8 mouse cellular contexts compared by ENCODE assay signal in the genomic region with DNA sequence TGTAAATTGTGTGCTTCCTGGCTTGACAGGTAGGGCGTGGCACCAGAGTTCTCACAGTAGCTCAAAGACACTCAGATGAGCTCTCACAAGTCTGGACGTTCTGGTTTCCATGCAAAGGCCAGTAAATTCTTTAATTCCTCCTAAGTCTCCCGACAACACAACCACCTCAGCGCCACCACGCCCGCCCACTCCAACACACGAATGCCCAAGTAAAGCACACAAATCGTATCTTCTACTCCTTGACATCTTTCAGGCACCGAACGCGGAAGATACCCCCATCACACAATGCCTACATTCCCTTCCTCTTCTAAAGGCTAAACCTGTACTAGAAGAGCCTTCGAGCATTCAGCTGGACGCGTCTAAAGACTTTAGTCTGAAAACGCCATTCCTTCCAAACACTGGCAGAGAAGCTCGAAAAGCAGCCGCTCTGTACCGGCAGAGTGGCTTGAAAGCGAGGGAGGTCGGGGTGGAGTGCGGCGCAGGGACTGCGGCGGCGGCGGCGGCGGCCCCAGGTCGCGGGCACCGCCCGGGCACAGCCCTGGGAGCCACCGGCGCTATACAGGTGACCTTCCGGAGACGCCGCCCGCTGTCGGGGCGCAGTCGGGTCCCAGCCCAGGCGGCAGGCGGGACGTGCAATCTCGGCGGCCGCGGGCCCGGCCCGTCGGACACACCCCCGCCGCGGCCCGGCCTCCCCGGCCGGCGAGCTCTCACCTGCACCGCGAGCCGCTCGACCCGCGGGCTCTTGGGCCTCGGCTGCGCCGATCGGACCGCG. TPM values are rescaled to one million over a fixed set of nuclear protein-coding genes. Genes with fewer than 3 reads are reported as not detected.
A peak's percentile ranks its signal among the peaks of the same experiment; 100 is the strongest.
DNase-seq lines count a peak whose midpoint lies in the region; ATAC-seq and TF ChIP-seq lines count a peak whose summit lies in the region.

No protein-coding gene starts in this region.

- DNase-seq in gastrocnemius, postnatal 10 days, result peak; percentile 8
- no peak for DNase-seq in gastrocnemius, adult 8-10 months (ENCODE audit: low spot score in 2 of 2)
- DNase-seq in CH12.LX (ENCODE audit: extremely low read depth), result peak; percentile 36
- DNase-seq in embryo, embryonic 9.5 days (ENCODE audit: extremely low spot score), result peak; percentile 39
- peak; percentile 29 to 52 for DNase-seq in kidney, postnatal 4 days
- DNase-seq in lung, postnatal 36 days, result peak; percentile 46

- no peak for TF ChIP-seq CTCF in CH12.LX (conservative IDR thresholded peaks at IDR 0.05 in 1 of 2, IDR thresholded peaks at IDR 0.05 in 1 of 2; ENCODE audit: low read depth in 2 of 2, low read length in 2 of 2)

- no peak overlapping the region for H3K27ac ChIP-seq in CH12.LX (ENCODE audit: insufficient read depth, low read depth)
- H3K27ac ChIP-seq in heart, embryonic 15.5 days, result peak overlapping the region; percentile 84
- peak overlapping the region; percentile 90 for H3K27ac ChIP-seq in stomach, embryonic 15.5 days

- H3K79me2 ChIP-seq in CH12.LX (replicated peaks; ENCODE audit: control insufficient read depth, extremely low read depth, insufficient read depth, poor library complexity, severe bottlenecking), result peaks cover 4% of the 10 kb centered on the region; the same call in 1 of the 2 replicates

- H3K36me3 ChIP-seq in CH12.LX (replicated peaks in 1 of 2; ENCODE audit: control insufficient read depth in 1 of 2, insufficient read depth in 1 of 2, low read length in 1 of 2), result peaks cover 0 to 3% of the 10 kb centered on the region in 2 experiments
- no peaks in the 10 kb centered on the region for H3K36me3 ChIP-seq in heart, embryonic 15.5 days
- H3K36me3 ChIP-seq in stomach, embryonic 15.5 days, result no peaks in the 10 kb centered on the region

- in situ Hi-C loops in CH12.LX (cut with MboI; ENCODE audit: low pct_ligation_motif_present, low pct_unique_long_range_greater_than_20kb, low sequenced_read_pairs), result loop anchor here (10.0 kb wide), 1 partner anchor 51 kb away; a partner anchor contains a TSS

- no peak for TF ChIP-seq EP300 in CH12.LX (IDR thresholded peaks at IDR 0.05; ENCODE audit: low read length)

- no peaks in the 10 kb centered on the region for H3K27me3 ChIP-seq in CH12.LX (replicated peaks)
- H3K27me3 ChIP-seq in heart, embryonic 15.5 days, result no peaks in the 10 kb centered on the region
- H3K27me3 ChIP-seq in stomach, embryonic 15.5 days (replicated peaks), result no peaks in the 10 kb centered on the region

- H3K4me2 ChIP-seq in CH12.LX (ENCODE audit: insufficient read depth, low read depth, poor library complexity, severe bottlenecking), result peak overlapping the region; percentile 43
- peak overlapping the region; percentile 76 for H3K4me2 ChIP-seq in heart, embryonic 15.5 days
- H3K4me2 ChIP-seq in stomach, embryonic 15.5 days, result peak overlapping the region; percentile 56

- ATAC-seq in heart, embryonic 15.5 days (replicated peaks; ENCODE audit: insufficient number of reproducible peaks, insufficient read depth, low FRiP score, low read depth), result peak; percentile 80
- ATAC-seq in stomach, embryonic 15.5 days (ENCODE audit: insufficient read depth, low FRiP score, low read depth), result peak; percentile 86

- H3K9ac ChIP-seq in CH12.LX (ENCODE audit: insufficient read depth, low read depth), result peak overlapping the region; percentile 67
- peak overlapping the region; percentile 86 for H3K9ac ChIP-seq in heart, embryonic 15.5 days
- H3K9ac ChIP-seq in stomach, embryonic 15.5 days, result peak overlapping the region; percentile 80

- WGBS in heart, embryonic 15.5 days, result under 1% methylated on average over 64 of the region's 70 CpGs
- under 1% methylated on average over 47 of the region's 70 CpGs for WGBS in stomach, embryonic 15.5 days

- dilution Hi-C loops in CH12.LX (cut with MboI; ENCODE audit: extremely low pct_ligation_motif_present, extremely low pct_unique_long_range_greater_than_20kb, low sequenced_read_pairs), result no loop called here

- no peak for TF ChIP-seq RAD21 in CH12.LX (IDR thresholded peaks at IDR 0.05; ENCODE audit: low read depth, low read length)

- H3K4me1 ChIP-seq in CH12.LX (ENCODE audit: control insufficient read depth in 1 of 2, insufficient read depth in 2 of 2), result peaks cover 4 to 37% of the 10 kb centered on the region in 2 experiments; a peak in 2 of 4 replicates
- H3K4me1 ChIP-seq in heart, embryonic 15.5 days (replicated peaks), result peaks cover 6% of the 10 kb centered on the region; the same call in 1 of the 2 replicates
- H3K4me1 ChIP-seq in stomach, embryonic 15.5 days, result 0 out of 2 replicates have a peak, but pooled peaks cover 3% of the 10 kb centered on the region

- TF ChIP-seq POLR2A in CH12.LX (IDR thresholded peaks at IDR 0.05; ENCODE audit: low read depth, low read length), result no peak

- H3K9me3 ChIP-seq in CH12.LX (replicated peaks; ENCODE audit: low read length), result no peaks in the 10 kb centered on the region
- no peaks in the 10 kb centered on the region for H3K9me3 ChIP-seq in heart, embryonic 15.5 days (replicated peaks)
- H3K9me3 ChIP-seq in stomach, embryonic 15.5 days, result no peaks in the 10 kb centered on the region

- H3K4me3 ChIP-seq in CH12.LX (replicated peaks in 1 of 3; ENCODE audit: low read depth in 2 of 3, low read length in 2 of 3, poor library complexity in 1 of 3), result peak overlapping the region; percentile 75 to 94 (median 75)
- H3K4me3 ChIP-seq in heart, embryonic 15.5 days, result peak overlapping the region; percentile 90
- H3K4me3 ChIP-seq in stomach, embryonic 15.5 days (replicated peaks), result peak overlapping the region; percentile 97

TF ChIP-seq in CH12.LX, 34 proteins besides CTCF, POLR2A, EP300 and RAD21:
- no peak for TF ChIP-seq JUN (IDR thresholded peaks at IDR 0.05; ENCODE audit: insufficient read depth, low read depth, low read length)
- TF ChIP-seq UBTF (IDR thresholded peaks at IDR 0.05; ENCODE audit: low read depth, low read length), result peak; percentile 75; the same call in 1 of the 2 replicates
- no peak for TF ChIP-seq ZKSCAN1 (IDR thresholded peaks at IDR 0.05; ENCODE audit: borderline replicate concordance, low read depth, low read length)
- TF ChIP-seq SIN3A (IDR thresholded peaks at IDR 0.05; ENCODE audit: low read length), result peak; percentile 66

RNA-seq across cellular contexts. Expression of a gene that starts 0.5 kb away (rescaled TPM):
- 10 to 100 TPM; 31.0 to 33.0 TPM for total RNA-seq in gastrocnemius, postnatal 10 days (2021)
- 10 to 100 TPM; 18.9 to 24.1 (median 23.6) TPM for total RNA-seq in gastrocnemius, adult 8-10 months (2022)
- total RNA-seq in CH12.LX (2012; rRNA removed), result 26.1 and 31.1 TPM in 2 replicates
- total RNA-seq in CH12.LX (2014; rRNA removed), result 26.7 and 32.0 TPM in 2 replicates
- 45.3 and 70.1 TPM in 2 replicates for polyA plus RNA-seq in CH12.LX (2012; ENCODE audit: insufficient read length, low read depth)
- 78.8 and 85.1 TPM in 2 replicates for polyA plus RNA-seq in heart, embryonic 15.5 days (2015; fragmentation: Nextera tagmentation; extraction: Ambion mirVana)
- 99.9 and 113 TPM in 2 replicates for polyA plus RNA-seq in stomach, embryonic 15.5 days (2015; fragmentation: Nextera tagmentation; extraction: Ambion mirVana)

RNA-seq across cellular contexts. Expression of a gene that starts 49.7 kb away (rescaled TPM):
- total RNA-seq in gastrocnemius, postnatal 10 days (2021), result 10 to 100 TPM; 15.7 to 18.0 TPM
- 10 to 100 TPM; 13.0 to 17.5 (median 14.0) TPM for total RNA-seq in gastrocnemius, adult 8-10 months (2022)
- total RNA-seq in CH12.LX (2012; rRNA removed) (26.0 and 32.9 TPM in 2 replicates), CH12.LX (2014; rRNA removed) (54.3 and 63.0 TPM in 2 replicates)
- polyA plus RNA-seq in CH12.LX (2012; ENCODE audit: insufficient read length, low read depth), result 18.7 and 21.1 TPM in 2 replicates
- polyA plus RNA-seq in heart, embryonic 15.5 days (2015; fragmentation: Nextera tagmentation; extraction: Ambion mirVana), result 72.3 and 73.2 TPM in 2 replicates
- polyA plus RNA-seq in stomach, embryonic 15.5 days (2015; fragmentation: Nextera tagmentation; extraction: Ambion mirVana), result 64.6 and 69.7 TPM in 2 replicates

Comparison
In these comparisons a context has a peak if more than half of its experiments do, and no peak if none do; other contexts are left out.
1. DNase-seq: peak in gastrocnemius, postnatal 10 days (single experiment), CH12.LX (single experiment), embryo, embryonic 9.5 days (single experiment), kidney, postnatal 4 days (2 of 2) and lung, postnatal 36 days (single experiment); none in gastrocnemius, adult 8-10 months (0 of 2).
2. Peak in every context shown above with its lines, with median percentiles within 50 percentile points of each other: H3K4me2 ChIP-seq, H3K4me3 ChIP-seq and H3K9ac ChIP-seq.